Mouse (Mus musculus) gonadal fat pad, adult 2 months (tissue): ENCODE data around the gene Arcn1. TPM values are rescaled to one million over a fixed set of nuclear protein-coding genes. Genes with fewer than 3 reads are reported as not detected.

Experiments
- DNase-seq: peaks from one replicate; pipeline ENCODE4 v3.0.0-alpha.2; 2012; ENCODE audit warnings: low read depth
- polyA plus RNA-seq: library from polyadenylated mRNA; depleted of rRNA; stranded (reverse); fragments of >200 nt; gene quantifications from 2 replicates; pipeline ENCODE4 v1.2.3, GENCODE M21; 2012

Arcn1 gene
- polyA plus RNA-seq, 1 experiment: 60.6 TPM

DNA sequence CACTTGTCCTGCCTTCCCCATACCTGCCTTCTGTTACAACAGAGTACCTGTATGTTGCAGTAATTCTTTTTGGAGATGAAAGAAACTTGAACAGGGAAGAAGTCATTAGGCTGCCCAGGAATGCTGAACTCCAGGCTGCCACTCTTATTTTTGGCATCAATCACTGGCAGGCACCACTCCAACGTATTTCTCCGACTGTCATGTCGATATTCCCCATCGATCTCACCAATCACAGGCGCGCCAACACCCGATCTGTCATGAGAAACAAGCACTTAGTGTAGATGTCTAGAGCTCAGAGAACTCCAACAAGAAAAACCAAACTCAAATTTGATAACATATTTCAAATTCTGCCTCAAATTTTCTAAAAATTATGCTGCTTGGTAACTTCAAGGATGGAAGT is 22.3 kb downstream of the Arcn1 start:
- no peak for DNase-seq

DNA sequence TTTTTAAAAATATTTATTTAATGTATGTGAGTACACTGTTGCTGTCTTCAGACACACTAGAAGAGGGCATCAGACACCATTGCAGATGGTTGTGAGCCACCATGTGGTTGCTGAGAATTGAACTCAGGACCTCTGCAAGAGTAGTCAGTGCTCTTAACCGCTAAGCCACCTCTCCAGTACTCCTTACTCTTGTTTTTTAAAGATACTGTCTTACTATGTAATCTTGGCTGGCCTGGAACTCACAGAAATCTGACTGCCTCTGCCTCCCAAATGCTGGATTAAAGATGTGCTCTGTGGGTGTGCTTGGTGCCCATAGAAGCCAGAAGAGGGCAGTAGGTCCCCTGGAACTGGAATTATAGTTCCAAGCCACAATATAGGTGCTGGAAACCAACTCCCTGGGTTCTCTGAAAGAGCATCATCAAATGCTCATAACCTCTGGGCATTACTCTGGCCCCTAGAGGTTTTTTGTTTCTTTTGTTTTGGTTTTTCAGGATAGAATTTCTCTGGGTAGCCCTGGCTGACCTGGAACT is 26.9 kb downstream of the Arcn1 start:
- no peak for DNase-seq

DNA sequence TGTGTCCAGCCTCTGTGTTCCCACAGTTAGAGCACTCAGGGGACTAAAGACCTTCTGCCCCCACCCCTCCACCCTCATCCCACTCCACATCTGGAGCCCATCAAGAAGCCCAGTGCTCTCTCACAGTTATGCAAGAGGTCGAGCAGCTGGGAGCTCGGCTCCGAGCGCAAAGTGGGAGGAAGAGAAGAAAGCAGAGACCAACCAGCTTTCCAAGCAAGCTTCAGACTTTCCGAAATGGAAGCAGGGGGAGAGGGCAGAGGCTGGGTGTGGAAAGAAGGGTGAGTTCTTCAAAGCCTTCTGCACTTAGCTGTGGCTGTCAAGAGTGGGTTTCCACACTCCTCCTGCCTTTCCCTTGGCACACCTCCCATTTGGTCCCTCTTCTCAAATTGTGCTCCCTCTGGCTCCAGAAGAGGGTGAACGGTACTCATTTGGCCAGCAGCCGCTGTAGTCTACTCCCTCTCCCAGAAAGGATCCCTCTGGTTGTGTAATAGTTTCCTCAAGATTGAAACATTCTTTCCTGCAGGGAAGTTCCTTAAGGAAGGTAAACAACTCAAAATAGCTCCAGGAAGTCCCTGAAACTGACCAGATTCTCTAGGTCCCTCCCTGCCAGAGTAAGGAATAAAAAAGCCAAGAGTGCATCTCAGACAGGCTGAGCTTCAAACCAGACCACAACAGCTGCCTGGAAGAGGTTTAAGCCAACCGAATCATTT is 30.2 kb downstream of the Arcn1 start:
- no peak for DNase-seq

DNA sequence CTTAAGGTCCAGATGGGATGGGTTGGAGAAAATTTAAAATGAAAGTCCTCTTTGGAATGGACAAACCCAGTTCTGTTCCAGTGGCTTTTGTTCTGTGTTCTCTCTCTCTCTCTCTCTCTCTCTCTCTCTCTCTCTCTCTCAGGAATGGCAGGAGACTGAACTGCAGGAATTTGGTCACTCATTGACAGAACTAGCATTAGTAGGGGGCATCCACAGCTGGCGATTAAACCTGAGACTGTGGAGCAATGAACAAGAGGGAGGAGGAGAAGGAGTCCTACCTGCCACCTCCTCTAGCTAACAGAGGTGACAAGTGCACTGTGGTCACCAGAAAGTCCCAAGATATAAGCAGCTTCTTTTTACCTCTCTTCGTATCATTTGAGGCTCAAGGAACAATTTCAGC is 31.3 kb downstream of the Arcn1 start:
- no peak for DNase-seq

DNA sequence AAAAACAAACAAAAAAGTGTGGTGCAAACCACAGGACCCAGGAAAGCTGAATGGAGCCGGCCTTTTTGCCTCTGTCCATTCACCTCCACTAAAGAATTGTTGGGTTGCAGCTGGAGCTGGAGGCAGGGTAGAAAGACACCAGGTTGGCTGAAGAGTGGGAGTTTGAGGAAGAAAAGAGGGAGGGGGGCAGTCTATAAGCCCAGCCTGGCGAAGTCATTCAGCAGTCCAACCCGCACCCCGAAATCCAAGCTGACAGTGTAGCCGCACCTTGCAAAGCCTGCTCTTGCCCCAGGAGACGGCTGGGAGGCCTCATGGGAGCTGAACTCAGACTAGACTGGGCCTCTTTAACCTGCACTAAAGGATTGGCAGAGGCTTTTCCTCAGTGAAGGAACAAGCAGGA is 31.8 kb downstream of the Arcn1 start:
- no peak for DNase-seq

DNA sequence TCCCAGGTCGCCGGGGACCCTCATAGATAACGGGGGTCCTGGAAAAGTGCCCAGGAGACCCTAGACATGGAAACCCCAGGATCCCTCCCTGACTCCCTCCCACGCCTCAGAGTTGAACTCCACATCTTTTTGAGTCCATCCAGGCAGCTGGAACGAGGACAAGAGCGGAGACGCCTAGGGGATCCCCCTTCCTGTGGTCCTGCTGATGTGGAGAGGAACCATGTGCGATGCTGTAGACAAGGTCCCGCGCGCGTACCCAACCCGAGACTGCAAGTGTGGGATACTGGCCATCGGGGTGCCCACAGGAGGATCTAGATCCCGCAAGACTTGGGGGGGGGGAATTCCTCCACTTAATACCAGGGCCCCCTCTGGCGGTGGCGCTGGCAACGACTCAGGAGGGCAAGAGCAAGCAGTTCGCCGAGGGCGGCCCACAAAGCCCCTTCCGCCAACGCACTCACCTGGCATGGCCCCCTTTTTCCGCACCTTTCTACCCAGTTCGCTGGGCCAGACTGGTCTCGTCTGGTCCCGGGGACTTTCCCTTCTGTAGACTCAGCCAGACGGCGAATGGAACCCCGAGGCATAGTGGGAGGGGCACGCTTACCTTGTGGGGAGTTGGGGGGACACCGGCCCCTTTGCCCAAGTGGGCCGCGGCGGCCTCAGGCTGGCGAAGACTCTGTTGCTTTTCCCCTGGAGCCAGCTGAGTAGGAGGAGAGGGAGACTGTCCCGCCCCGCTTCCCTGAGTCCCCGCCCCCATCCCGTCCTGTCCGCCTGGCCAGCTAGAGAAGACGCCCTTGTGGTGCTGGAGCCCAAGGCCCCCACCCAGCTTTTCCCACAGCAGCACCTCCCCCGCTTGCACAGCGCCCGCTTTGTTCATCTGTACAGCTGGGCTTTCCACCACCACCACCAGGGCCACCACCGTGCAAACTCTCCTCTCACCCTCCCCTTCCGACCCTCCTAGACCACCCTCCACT is 32.8 kb downstream of the Arcn1 start, which contains the start of gene Phldb1:
Gene Phldb1 (minus strand): TSS at position 675 of the 971 bp plus-strand sequence.
- no peak for DNase-seq

DNA sequence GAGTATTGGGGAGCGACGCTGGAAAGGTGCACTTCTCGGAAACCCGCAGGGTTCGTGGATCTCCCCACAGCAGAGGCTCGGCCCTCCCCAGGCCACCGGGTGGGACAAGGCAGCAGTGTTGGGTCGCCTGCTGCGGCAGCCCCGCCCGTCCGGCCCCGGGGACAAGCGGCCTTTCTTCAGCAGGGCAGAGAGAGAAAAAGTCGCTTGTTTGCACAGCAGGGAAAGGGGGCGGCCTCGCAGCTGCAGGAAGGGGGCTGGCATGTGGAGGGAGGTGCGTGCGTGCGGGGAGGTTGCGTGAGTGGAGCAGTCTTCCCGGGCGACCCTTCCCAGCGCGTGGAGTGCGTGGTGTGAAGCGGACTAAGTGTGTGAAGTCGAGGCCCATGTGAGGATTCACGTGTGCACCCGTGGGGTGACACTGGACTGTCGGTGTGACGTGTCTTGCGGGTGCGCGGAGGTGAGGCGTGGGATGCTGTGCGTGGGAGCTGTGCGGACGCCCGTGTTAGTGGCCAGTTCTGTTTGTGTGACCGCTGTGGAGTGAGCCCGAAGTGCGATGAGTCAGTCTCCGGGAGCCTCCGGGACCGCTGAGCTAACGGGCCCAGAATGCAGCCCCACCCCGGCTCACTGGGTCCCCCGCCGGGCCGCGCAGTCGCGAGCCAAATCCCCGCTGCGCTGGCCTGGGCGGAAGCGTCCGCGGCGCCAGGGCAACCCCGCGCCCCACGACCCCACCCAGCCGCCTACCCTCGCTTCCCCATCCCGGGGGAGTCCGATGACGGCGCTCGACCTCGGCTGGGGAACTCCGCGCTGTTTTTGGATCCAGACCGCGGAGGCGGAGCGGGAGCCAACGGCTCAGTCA is 33.7 kb downstream of the Arcn1 start:
- no peak for DNase-seq

DNA sequence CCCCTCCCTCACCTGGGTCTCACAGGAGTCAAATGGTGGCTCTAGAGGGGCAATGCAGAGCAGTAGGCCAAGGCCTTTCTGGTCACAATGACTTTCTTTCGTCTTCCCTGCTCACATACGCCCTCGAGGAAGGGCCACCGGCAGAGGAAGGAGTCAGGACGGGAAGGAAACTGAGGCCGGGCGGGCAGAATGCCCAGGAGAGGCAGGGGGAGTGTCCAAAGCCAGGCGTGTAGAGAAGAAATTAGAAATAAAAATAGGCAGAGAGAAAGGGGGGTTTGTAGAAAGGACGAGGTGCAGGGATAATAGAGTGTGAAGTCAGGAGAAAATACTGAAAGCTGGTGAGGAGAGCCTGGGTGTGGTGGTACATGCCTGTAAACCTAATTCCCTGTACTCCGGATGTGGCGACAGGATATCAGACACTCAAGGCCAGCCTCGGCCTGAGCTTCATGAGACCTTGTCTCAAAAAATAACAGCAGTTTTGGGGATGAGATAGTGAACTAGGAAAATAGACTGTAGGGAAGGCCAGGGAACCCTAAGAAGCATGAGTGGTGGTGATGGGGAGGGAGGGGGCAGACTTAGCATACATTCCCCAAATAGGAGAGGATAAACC is 34.6 kb downstream of the Arcn1 start:
- DNase-seq: no peak

DNA sequence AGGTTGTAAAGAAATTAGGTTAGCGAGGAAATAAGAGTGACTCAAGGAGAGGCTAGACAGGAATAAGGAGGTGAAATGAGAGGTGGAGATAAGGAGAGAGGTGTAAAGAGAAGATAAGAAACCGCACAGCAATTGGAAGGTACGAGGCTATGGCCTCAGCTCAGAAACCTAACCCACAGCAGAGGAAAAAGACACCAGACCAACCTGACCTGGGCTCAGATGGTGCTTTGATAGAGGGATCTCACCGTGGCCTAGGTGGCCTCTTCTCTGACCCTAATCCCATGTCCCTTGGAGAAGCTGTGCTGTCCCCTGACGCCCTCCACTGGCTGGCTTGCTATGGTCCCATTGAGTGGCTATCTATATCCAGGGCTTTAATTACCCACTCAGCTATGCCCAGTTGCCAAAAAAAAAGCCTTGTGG is 35.5 kb downstream of the Arcn1 start:
- DNase-seq: no peak

DNA sequence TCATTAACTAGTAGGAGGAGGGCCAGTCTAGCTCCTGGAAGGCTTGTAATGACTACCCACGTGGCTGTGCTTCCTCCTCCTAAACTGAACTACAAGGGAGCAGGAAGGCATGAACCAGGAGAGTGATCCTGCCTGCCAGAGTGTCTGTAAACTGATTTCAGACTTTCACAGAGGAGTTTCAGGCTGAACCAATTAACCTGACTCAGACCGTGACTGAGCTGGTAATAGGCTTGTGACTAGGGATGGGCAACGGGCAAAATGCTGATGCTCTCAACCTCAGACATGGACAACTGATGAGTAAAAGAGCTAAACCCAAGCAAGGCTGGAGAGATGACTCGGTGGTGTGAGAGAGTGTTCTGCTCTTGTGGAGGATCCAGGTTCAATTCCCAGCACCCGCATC is 40.2 kb downstream of the Arcn1 start:
- DNase-seq: no peak

DNA sequence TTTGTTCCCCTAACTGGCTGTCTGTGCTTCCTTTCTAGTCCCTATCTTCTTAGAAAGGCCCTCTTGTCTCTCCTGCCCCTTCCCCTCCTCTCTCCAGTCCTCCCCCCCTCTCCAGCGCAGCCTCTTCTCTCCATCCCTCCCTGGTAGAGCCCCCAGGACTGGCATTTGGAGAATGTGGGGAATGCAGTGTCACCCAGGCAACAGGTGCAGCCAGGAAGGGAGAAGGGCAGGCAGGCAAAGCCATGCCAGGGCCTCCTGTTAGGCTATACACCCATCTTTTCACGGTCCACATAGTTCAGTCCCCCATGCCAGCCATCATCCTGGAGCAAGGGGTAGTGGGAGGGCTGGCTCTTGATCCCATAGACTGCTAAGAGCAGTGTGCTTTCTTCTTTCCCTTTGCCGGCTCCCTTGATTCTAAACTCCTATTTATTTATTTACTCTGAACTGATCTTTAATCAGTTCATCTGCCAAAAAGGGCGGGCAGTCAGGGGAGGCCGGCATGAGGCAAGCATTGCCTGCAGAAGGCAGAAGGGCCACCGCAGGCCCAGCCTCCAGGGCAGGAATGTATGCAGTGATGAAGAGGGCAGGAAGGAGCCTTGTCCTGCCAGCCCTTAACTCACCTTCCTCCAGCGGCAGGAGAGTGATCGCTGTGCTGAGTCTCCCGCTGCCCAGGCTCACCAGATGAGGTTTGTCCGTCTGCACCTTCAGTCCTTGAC is 41.1 kb downstream of the Arcn1 start:
- no peak for DNase-seq

DNA sequence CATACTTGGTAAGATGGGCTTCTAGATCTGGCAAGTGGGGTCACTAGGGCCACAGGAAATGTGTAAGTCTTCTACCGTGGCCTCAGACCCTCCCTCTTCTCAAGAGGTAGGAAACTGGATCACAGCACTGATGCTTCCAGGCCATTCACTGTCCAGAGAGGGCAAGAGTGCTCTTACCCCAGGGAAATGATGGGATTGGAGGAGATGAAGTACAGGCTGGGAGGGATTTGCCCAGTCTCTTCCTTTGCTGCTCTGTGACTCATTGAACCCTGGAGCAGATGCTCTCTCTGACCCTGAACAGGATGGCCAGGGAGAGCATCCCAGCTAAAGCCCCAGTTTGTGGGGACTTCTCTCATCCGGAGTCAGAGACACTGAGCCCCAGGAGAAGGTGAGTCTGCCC is 43.0 kb downstream of the Arcn1 start:
- no peak for DNase-seq

DNA sequence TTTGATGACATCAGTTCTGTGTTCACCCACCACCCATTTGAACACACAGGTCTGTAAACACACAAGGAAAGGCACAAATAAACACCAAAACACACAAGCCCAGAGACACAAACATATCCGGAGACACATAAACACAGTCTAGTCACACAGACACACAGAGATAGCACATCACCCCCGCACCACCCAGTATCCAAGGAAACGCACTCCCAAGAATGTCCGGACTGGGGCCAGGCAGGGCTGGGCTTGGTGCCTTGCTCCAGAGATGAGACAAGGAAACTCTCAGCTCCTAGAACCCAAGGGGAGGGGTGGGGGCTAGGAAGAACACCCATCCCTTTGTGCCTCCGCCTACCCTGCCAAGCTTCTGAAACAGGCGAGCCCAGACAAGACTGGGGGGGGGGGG is 43.4 kb downstream of the Arcn1 start:
- no peak for DNase-seq

DNA sequence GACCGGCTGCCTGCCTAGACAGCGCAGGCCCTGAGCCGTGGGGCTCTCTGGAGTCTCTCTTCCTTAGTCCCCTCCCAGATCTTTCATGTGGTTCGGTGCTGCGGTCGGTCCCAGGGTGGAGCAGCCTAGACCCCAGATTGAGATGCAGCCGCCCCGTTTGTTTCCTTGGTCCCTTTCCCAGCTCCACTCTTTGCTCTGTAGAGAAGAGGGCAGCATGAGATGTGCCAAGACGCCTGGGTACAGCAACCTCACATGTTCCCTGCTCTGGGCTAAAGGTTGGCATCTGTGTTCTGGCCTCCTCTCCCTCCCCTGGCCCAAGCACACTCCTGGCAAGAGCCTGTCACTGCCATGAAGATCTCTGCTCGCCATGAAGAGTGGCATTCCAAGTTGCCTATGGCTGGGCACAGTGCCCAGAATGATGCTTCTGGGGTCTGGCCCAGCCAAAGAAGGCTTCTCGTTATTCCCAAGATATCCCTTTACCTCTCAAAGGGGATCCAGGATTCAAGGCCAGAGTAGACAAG is 44.1 kb downstream of the Arcn1 start:
- DNase-seq: no peak

DNA sequence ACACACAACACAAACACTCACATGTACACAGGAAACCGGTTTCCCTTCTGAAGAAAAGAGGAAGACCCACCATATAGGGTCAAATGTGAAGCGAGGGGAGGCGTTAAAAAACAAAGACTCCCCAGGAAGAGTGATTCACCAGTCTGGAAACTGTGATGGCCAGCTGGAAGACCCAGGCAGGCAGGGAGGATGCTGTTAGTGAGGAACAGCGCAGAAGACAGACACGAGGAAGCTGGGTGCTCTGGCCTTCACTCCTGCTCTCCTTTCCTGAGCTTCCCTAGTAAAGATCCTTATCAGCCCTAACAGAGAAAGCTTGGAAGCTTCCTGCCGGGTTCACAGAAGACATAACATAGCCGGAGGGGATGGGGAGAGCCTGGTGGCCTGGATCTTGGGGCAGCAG is 44.6 kb downstream of the Arcn1 start:
- DNase-seq: no peak

DNA sequence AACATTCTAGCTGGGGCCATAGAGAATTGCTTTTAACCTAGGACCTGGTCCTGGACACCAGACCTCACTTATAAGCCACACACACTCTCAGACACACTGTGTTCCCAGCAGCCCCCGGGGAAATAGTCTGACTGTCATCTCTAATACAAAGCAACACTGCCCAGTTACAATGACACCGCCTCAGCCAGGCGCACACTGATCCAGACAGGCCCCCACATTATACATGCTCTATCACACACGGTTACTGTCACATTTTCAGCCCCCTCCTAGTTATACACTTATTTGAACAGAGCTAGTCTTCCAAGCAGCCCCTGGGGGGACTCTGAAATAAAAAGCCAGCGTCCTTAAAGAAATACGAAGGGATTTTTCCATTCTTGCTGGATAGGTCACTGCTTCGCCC is 45.1 kb downstream of the Arcn1 start:
- no peak for DNase-seq

DNA sequence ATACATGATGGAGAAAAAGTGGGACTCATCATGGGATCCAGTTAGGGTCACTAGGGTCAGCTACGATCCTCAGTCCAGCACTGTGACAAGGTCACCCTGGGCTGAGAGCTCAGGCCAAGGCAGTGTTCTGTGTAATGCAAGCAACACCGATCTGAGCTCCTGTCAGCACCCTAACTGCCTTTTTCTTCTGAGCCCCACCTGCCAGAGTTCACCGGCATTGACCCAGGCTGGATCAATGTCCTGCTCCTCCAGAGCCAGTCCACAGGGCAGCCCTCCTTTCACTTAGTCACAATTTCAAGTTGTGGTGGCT is 45.8 kb downstream of the Arcn1 start:
- no peak for DNase-seq

DNA sequence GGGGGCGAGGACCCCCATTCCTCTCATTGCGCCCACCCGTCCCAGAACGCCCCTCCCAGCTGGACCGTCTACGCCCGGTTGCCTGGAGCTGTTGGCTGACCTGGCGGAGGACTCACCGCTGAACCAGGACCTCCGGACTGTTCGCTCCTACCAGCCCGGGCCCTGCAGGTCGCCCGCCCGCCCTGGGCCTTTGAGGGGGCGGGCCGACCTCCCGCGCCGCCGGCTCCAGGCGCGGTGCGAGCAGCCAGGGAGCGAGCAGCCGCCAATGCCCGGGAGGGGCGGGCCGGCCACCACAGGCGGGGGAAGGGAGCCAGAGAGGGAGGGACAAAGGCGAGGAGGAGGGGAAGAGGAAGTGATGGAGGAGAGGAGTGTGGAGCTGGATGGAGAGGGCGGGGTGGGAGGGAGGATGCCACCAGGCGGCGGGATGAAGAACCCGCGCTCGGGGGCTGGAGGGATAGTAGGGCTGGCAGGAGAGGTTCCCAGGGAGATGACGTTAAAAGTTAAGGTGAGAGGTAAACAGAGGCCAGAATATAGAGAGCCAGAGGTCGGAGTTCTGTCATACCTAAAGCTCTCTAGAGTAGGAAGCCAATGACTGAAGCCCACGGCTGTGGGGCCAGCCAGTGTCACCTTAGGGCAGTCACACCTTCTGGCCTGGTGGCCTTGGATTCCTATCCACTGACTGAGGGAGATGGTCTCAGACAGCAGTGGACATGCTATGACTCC is 46.3 kb downstream of the Arcn1 start:
- DNase-seq: no peak

DNA sequence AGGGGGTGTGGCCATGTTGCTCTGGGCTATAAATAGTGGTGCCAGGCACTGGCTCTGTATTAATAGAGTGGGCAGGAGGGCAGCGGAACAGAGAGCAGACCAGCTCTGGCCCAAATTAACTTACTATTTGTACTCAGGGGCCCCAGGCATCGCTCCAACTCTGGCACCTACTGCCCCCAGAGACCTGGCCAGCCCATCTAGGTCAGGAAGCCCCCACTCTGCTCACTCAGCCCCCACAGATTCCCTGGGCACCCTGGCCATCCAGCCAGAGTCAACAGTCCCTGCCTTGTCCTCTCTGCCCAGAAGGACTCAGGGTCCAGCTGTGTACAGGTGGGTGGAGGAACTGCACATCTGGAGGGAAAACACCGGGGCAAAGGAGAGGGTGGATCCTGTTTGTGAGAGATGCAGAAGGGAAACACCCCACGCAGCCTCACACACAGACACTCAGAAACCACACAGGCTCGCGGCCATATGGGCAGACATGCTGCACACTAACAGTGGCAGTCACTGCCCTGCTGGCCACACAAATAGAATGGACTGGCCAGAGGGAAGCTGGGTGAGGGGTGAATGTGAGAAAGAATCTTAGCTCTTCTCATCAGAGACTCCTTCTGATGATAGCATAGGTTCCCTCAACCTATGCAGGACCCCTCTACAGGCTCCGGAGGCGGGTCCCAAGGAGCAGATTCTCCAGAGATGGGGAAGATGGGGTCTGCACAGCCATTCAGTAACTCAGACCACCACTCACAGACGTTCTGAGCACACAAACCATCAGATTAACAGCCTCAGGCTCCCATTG is 47.1 kb downstream of the Arcn1 start:
- DNase-seq: no peak
